ENCODE assay signal across 26 mouse cellular contexts in the genomic region with DNA sequence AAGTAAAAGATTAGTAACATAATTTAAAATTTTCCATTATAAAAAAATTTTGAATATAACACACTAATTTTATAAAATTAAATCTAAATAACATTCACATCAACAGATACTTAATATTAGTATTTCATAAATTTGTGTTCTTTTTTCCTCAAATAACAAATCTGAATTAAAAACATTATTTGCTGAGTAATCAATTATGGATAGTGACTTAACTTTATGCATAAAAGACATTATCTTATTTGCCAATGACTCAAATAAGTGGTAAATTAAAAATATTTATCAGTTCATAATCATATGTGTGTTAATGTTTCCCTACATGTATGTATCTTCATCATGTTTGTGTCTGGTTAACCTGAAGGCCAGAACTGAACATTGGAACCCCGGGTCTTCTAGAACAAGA.
"Had no signal": no experiment of that assay in that cellular context is flagged by ENCODE, and none has a peak within 500 bp of the region (broad histone marks: within the 10 kb centered on the region; RNA-seq: fewer than 3 reads in every experiment).

No protein-coding gene starts in this region.

- H3K4me2 ChIP-seq: embryonic facial prominence, embryonic 12.5 days; embryonic facial prominence, embryonic 13.5 days; embryonic facial prominence, embryonic 15.5 days; forebrain, embryonic 12.5 days; forebrain, embryonic 13.5 days; forebrain, embryonic 15.5 days had no signal

- DNase-seq: cerebellum, adult 9-11 months; cerebellum, postnatal 10 days; cerebellum, postnatal 14 days; cerebellum, postnatal 25 days; cerebellum, postnatal 36 days; embryo, embryonic 11 days; forebrain, postnatal 0 days; gastrocnemius, adult 2 months; gastrocnemius, postnatal 10 days; gastrocnemius, postnatal 14 days; gastrocnemius, postnatal 25 days; gastrocnemius, postnatal 36 days; heart, adult 11 months; heart, adult 18-20 months; heart, adult 2 months had no signal

- ATAC-seq: forebrain, embryonic 13.5 days; forebrain, embryonic 14.5 days; forebrain, embryonic 15.5 days; forebrain, embryonic 16.5 days; forebrain, postnatal 0 days had no signal

- H3K9ac ChIP-seq: embryonic facial prominence, embryonic 12.5 days; embryonic facial prominence, embryonic 13.5 days; embryonic facial prominence, embryonic 15.5 days; forebrain, embryonic 12.5 days; forebrain, embryonic 13.5 days; forebrain, embryonic 15.5 days; forebrain, postnatal 0 days had no signal

- H3K27ac ChIP-seq: embryonic facial prominence, embryonic 10.5 days; embryonic facial prominence, embryonic 12.5 days; embryonic facial prominence, embryonic 13.5 days; embryonic facial prominence, embryonic 15.5 days; forebrain, embryonic 10.5 days; forebrain, embryonic 12.5 days; forebrain, embryonic 13.5 days; forebrain, embryonic 15.5 days; gastrocnemius, adult 2 months; heart, adult 2 months had no signal

- H3K36me3 ChIP-seq: embryonic facial prominence, embryonic 10.5 days; embryonic facial prominence, embryonic 12.5 days; embryonic facial prominence, embryonic 13.5 days; embryonic facial prominence, embryonic 15.5 days; forebrain, embryonic 10.5 days; forebrain, embryonic 12.5 days; forebrain, embryonic 15.5 days had no signal

- H3K27me3 ChIP-seq: embryonic facial prominence, embryonic 12.5 days; embryonic facial prominence, embryonic 13.5 days; embryonic facial prominence, embryonic 15.5 days; forebrain, embryonic 12.5 days; forebrain, embryonic 13.5 days; forebrain, embryonic 15.5 days had no signal

- H3K4me3 ChIP-seq: embryonic facial prominence, embryonic 10.5 days; embryonic facial prominence, embryonic 12.5 days; embryonic facial prominence, embryonic 13.5 days; embryonic facial prominence, embryonic 15.5 days; erythroblast, embryonic 14.5 days; forebrain, embryonic 10.5 days; forebrain, embryonic 12.5 days; forebrain, embryonic 13.5 days; forebrain, embryonic 15.5 days; gastrocnemius, adult 2 months; heart, adult 2 months had no signal

- H3K4me1 ChIP-seq: embryonic facial prominence, embryonic 10.5 days; embryonic facial prominence, embryonic 12.5 days; embryonic facial prominence, embryonic 13.5 days; embryonic facial prominence, embryonic 15.5 days; forebrain, embryonic 10.5 days; forebrain, embryonic 12.5 days; forebrain, embryonic 13.5 days; forebrain, embryonic 15.5 days had no signal

- H3K9me3 ChIP-seq: embryonic facial prominence, embryonic 10.5 days; embryonic facial prominence, embryonic 12.5 days; embryonic facial prominence, embryonic 13.5 days; embryonic facial prominence, embryonic 15.5 days; forebrain, embryonic 10.5 days; forebrain, embryonic 12.5 days; forebrain, embryonic 13.5 days; forebrain, embryonic 15.5 days had no signal
